Mouse (Mus musculus) heart, postnatal 36 days (tissue): Measurements from ENCODE around the gene Plin5. TPM values are rescaled to one million over a fixed set of nuclear protein-coding genes. Genes with fewer than 3 reads are reported as not detected.

Experiments used
- DNase-seq, 2 experiments: peaks; one replicate each; pipeline ENCODE4 v3.0.0; 2021 to 2022
- intact Hi-C: fragments of 180-260 bp; cut with DNase I; formaldehyde crosslinking; loops from one replicate; pipeline ENCODE4 v1.15.1; 2025
- total RNA-seq, 2 experiments: library from RNA; stranded (reverse); gene quantifications; 2 replicates each; pipeline ENCODE4 v1.2.3; 2021

Gene Plin5
- total RNA-seq, 2 experiments from 2014 or later = 171 to 183 TPM

DNA sequence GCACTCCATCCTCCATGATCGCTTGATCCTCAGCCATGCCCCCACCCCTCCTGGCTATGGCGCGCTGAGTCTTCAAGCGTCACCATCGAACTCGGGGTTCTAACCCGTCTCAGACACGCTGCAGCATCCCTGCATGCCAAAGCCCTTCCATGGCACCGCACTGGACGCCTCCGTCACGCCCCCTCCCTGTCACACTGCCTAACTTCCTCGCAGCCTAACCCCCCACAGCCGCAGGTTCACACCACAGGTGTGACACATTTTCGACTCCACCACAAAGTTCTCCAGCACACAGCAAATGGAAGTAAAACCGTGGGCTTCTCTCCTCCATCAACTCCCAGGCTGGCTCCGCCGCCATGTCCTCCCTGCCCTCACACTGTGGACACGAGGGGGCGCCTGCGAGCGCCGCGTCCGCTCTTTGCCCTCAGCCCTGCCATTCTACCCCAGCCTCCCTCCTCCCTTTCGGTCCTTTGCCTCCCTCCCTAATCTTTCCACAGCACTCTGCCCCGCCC, 17.1 kb upstream of the Plin5 start:
- intact Hi-C loops = loop anchor here (5.0 kb wide), 1 partner anchor 218 kb away; no protein-coding TSS in a partner anchor
- DNase-seq = peak; percentile 79 to 81

DNA sequence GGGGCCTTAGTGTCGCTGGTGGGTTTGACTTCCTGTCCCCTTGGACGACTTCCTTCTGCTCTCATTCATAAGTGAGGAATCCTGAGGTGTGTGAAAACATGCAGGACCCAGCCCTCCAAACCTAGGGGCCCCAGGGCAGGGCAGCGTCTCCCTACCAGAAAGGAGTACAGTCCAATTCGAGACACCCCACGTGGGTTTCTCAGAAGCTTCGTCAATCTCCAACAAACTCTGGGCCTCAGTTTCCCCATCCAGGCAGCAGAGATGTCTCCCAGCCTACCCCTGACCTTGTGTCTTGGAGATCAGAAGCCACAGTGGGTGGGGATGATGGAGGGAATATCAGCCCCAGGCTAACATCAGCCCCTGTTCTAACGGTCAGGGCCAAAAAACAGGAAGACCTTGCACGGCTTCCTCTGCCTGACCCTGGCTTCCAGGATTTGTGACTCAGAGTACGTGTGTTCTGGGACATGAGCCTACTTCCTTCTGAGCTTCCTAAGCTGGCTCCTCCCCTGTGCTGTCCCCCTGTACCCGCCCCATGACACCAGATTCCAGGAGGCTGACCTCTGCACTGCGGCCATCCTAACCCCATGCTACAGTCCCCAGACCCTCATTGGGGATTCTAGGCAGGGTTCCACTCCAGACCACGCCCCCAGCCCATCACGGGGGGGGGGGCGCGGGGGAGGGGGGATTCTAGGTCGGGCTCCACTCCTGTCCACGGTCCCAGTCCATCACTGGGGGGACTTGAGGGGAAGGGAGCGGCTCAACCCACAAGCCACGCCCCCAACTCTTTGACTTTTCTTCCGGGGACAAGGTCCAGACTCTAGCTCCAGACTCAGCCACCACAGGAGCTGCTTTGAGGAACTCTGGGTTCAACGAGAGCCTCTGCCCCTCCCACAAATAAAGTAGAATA, 16.3 kb upstream of the Plin5 start:
- peak; percentile 72 to 83 for DNase-seq
- intact Hi-C loops = loop anchor here (1.0 to 5.0 kb wide), 2 partner anchors 26 to 219 kb away; no protein-coding TSS in a partner anchor

DNA sequence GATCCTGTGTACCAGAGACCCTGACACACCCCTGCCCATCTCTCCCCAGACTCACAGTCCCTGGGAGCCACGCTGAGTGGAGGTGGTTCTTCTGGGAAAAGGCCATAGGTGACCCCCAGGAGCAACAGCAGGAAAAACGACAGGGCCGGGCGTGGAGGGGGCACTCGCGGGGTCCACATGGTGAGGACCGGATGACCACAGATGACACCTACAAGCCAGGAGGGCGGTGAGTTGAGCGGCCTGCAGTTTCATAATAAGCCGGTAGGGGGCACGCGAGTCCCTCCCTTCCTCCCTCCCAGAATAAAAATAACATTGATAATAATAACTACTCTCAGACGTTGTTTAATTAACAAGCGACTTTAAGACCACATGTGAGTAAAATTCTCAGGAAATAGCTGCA, 15.3 kb upstream of the Plin5 start:
- intact Hi-C loops = loop anchor here (1.0 to 5.0 kb wide), 3 partner anchors 27 to 220 kb away; no protein-coding TSS in a partner anchor

DNA sequence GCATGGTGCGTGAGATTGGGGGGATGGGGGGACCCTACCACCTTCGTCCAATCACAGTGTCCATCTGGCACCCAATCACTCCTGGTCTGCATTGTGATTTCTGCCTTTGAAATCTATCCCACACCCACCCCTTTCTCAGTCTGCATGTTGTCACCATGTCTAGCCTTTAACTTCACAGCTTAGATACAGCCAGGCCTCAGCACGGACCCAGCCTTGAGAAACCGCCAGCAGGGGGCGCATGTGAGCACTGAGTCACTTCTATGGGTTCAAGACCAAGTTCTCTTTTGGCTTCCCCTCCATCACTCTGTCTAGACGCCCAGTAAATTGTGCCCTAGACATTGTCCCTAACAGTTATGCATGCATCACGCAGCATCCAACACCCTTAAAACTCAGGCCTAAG, 14.4 kb upstream of the Plin5 start:
- intact Hi-C loops = loop anchor here (1.0 to 5.0 kb wide), 2 partner anchors 123 to 220 kb away; no protein-coding TSS in a partner anchor
- DNase-seq = peak; percentile 70 to 82

More for the DNA sequence above, 15.3 kb upstream of the Plin5 start:
- peak; percentile 80 to 83 for DNase-seq

DNA sequence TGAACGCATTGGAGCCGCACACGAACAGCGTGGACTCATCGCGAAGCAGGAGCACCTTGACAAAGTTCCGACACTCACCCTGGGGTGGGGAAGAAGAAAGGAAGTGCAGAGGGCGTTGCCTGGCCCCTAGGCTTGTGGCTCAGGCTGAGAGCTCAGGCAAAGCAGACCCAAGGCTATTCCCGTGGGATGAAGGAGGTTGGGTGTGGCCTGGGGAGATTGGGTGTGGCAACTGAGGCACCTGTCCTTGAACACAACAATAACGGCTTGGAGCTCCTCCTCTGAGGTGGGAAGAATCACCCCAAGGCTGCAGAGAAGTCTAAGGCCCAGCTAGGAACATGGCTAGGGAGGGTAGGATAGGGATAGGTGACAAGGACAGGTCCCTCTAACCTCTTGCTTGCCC, 13.7 kb upstream of the Plin5 start:
- no peak for DNase-seq
- intact Hi-C loops = loop anchor here (5.0 kb wide), 1 partner anchor 221 kb away; no protein-coding TSS in a partner anchor

DNA sequence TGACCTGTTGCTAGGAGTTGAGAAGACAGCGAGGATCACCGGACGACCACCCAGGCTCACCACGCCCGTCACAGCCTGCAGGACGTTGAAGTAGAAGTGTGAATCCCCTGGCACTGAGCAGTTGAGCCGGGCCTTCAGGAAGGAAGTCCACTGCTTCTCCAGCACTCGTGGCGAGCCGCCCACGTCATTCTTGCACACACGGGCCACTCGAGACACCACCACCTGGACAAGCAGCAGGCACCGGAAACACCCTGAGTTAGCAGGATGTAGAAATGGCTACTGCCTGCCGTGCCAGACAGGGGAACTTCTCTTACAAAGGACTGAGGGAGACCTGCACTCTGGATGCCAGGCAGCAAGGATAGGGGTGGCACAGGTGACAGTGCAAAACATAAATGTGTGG, 10.8 kb upstream of the Plin5 start:
- intact Hi-C loops = no loop called here
- no peak for DNase-seq

DNA sequence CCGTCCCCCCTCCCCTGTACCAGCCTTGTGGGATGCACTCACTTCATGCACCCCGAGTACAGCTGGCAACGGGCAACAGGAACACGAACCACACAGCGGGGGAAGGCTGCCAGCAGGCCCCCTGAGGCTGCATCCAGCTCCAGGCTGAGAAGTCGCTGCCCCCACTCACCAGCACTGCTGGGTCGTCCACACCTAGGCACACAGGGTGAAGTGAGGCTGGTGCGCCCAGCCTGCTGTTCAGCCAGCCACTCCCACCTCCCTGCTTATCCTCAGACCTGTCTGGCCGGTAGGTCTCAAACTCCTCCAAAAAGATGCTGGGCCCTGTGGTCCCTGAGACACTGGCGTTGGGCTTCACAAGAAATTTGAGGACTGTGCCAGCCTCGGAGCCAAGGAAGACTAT, 8.8 kb upstream of the Plin5 start:
- DNase-seq = no peak
- intact Hi-C loops = no loop called here

DNA sequence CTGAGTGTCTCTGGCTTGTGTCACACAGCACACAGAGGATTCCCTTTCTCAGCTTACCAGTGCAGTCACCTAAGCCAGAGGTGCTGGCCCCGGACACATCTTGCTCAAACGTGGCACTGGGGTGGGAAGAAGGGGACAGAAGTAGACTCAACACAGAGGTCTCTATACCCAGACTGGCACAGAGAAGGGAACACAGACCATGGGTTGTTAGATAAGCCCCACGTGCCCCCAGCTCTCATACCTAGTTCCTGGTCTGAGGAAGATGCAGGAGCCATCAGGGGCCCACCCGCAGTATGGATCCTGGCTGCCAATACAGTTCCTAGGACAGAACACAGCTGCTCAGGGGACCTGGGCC, 7.9 kb upstream of the Plin5 start:
- DNase-seq = no peak
- intact Hi-C loops = no loop called here

DNA sequence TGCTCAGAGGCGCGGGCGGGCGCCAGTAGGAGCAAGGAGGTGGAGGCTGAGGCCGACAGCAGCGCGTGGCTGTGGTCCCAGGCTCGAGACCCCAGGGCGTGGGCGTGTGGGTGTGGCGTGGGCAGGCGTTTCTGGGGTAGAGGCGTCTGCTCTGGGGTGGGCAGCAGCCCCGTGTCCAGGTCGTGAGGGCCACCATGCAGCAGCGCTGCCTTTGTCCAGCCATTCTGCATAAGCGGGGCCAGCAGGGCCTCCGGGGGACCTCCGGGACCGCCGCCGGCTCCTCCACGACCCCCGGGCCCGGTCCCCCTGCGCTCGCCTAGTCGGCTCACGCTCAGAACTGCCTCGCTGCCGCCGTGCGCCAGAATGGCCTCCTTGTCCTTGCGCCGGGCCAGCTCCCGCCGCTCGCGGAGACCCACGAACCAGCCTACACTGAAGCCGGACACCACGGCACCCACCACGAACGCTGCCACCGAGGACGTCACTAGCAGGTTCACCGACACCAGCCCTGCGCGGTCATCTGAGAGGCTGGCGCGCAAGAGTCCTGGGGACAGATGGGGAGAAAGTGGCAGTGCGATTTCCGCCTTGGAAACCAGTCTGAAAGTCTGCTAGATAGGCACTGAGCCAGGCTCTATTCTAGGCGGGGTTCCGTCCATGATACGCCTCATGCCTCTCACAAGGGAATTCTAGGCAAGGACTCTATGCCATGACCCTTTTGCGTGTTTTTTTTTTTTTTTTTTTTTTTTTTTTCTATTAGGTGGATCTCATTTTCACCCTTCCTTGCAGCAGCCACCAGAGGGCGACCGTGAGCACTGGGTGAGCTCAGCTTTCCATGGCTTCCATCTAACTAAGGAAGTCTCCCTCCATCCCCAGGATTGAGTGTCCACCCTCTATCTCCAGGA, 7.2 kb upstream of the Plin5 start:
- intact Hi-C loops = no loop called here
- peak; percentile 64 to 73 for DNase-seq

DNA sequence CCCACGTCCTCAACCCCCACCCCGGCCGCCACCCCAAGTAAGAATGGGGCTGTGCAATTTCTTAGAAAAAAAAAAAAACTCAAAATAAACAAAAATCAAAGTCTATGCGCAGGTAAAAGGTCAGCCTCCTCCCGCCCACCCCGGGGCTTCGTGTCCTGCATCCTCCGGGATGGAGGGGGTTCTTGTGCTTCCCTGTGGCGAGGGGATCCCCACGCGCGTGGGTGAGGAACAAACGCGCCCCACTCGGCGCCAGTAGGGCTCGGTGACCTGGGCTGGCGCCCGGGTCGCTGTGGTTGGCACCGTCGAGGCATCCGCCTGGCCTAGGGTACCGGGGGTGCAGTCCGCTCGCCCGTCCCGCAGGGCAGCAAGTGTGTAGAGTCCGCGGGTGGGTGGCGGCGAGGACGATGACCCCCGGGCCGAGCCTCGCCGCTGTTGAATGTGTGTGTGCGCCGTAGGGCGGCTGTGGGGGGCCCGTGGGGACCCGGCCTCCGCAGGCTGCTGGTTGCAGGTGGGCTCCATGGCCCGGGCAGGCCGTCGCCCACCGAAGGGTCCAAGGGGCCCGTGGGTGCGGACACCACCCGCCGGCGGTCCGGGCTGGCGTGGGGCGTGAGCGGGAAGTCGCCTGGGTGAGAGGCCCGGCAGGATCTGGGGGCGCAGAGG, 6.4 kb upstream of the Plin5 start:
- intact Hi-C loops = no loop called here

DNA sequence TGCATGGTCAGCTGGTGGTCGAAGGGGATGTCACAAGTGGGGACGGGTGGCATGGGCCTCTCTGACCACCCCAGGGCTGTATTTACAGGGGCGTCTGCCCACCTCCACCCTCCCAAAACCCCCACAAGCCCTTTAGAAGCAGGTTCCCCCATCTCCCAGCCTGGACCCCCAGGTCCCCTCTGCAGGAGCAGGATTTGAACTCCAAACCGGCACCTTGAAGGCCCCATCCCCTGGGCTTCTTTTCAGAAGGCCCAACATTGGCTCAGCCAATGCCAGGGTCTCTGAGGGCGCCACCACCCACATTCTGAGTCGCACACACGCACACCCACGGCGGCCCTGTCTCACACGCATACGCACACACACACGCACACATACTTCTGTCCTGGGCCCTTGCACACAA, 5.8 kb upstream of the Plin5 start:
- intact Hi-C loops = no loop called here
- DNase-seq = peak in 1 of 2 experiments; percentile 3

More for the DNA sequence above, 6.4 kb upstream of the Plin5 start:
- peak in 1 of 2 experiments; percentile 12 for DNase-seq

DNA sequence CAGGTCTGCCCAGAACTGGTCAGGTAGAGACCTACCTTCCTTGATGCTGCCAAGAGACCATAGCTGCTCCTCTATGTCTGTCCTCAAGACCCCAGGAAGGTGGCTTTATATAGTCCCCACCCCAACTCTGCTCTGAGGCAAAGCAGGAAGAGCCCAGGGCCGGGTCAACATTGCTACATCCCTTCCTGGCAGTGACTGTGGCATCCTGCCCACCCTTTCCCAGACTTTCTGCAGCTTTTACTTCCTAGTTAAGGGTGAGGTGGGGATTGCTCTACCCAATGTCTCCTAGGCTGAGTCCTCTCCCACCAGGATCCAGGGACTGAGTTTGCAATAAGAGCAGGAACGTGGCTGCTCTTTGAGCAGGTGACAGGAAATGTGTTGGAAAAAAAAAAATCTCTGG, 4.4 kb upstream of the Plin5 start, which contains the start of gene Lrg1:
Lrg1 (minus strand) TSS at position 176 of the 400 bp plus-strand sequence.
- intact Hi-C loops = no loop called here
- DNase-seq = no peak

DNA sequence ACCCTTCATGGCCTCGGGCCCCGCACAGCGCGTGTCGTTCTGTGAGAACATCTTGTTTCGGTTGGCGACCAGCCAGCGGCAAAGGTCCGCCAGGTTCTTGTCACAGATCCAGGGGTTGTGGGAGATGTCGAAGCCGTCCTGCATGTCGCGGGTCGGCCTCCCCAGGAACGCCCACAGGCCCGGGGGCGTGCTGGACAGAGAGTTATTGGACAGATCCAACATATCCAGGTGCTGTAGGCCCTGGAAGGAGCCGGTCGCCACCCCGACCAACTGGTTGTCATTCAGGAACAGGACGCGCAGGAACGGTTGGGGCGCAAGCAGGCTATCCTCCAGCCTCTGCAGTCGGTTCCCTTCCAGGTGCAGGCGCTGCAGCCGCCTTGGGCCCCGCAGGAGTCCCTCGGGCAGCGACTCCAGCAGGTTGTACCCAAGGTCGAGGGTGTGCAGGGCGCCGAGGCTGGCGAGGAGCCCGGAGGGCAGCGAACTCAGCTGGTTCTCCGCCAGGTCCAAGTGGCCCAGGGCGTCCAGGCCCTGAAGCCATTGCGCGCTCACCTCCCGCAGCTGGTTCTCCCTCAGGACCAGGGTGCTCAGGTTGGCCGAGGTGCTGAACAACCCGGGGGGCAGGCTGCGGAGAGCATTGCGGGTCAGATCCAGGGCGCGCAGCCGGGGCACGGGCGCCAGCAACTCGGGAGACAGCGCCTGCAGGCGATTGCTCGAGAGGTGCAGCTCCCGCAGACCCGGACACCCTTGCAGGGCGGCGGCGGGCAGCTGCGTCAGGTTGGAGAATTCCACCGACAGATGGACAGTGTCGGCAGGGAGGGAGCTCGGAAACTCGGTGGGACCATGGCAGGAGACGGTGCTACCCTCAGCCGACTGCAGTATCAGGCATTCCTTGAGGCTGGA, 2.8 kb upstream of the Plin5 start:
- intact Hi-C loops = no loop called here
- DNase-seq = peak; percentile 73 to 77

DNA sequence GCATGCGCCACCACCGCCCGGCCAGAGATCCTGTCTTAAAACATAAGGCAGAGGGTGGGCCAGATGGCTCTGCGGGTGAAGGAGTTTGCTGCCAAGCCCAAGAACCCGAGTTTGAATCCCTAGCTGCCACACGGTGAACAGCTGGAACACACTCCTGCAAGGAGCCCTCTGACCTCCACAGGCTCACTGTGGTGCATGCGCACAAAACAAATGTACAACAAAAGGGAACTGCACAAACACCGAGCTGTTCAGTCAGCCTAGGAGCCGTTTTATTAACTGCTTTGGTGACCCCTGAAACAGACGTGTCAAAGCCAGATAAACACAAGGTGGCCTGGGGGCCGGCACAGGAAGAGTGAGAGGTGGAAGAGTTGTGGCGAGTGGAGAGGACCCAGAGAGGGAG, 2.0 kb upstream of the Plin5 start:
- intact Hi-C loops = no loop called here

DNA sequence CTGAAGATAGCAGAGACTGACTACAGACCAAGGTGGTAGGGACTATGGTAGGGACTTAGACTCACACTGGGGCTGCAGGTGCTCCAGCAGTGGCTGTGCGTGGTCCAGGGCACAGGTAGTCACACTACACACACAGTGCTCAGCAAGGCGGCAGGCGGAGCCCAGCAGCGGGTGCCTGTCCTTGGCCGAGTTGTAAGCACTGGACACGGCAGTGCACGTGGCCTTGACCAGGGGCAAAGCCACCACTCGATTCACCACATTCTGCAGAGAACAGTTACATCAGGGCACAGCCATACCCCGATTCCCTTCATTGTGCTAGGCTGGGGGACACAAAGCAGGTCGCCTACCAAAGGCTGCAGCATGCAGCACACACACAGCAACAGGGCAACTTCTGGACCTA, 1.2 kb downstream of the Plin5 start:
- DNase-seq = no peak
- intact Hi-C loops = no loop called here

More for the DNA sequence above, 2.0 kb upstream of the Plin5 start:
- DNase-seq = no peak

DNA sequence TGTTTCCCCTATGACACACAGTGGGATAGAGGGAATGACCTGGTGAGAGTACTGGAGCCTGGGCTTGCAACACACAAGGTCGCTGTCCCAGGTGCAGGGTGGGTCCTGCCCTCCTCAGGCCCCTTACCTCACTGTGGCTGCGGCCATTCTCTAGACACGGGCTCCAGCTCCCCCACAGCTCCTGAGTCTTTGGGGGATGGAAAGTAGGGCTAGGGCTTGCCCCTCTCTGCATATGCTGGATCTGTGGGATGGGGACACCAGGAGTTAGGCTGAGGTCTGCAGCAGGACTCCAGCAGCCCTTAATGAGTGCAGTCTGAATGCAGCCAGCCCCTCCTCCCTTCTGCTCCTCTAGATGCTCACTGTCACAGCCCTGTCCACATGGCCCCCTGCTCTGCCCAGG, 4.7 kb downstream of the Plin5 start:
- intact Hi-C loops = loop anchor here (5.0 kb wide), 1 partner anchor 145 kb away; the partner anchor contains the start of gene Fem1a
- no peak for DNase-seq

DNA sequence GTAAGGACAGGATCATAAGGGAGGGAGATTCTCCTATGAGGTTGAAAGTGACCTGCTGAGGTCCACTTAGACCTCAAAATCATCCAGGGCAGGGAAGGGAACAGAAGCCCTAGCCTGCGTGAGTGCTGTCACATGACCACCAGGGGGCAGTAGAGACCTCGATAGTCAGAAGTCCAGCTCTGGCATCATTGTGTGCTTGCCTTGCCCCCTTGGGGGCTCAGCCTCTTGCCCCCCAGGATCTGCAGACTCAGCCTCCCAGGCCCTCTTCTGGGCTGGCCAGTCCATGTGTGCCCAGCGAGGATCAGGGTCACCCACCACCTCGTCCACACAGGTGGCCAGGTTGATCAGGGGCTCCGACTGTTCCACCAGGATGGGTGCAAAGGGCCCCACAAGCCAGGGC, 5.5 kb downstream of the Plin5 start:
- peak; percentile 70 to 73 for DNase-seq
- intact Hi-C loops = loop anchor here (5.0 kb wide), 1 partner anchor 145 kb away; the partner anchor contains the start of gene Fem1a

DNA sequence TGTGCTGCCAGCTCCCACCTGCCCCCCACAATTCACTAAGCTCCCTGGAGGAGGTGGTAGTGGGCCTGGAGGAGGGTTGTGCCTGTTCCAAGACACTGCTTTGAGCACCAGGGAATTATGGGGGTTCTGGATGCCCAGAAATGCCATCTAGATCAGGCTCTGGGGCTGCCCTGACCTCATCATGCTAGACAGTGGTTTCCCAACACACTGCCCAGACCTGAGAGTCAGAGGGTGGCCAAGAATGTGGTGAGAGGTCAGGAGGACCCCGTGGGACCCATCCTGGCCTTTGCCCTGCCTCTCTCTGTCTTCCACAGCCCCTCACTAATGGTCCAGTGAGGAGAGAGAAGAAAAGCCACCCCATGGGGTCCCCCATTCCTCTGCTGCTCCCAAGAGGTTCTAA, 6.4 kb downstream of the Plin5 start:
- intact Hi-C loops = loop anchor here (5.0 kb wide), 1 partner anchor 146 kb away; the partner anchor contains the start of gene Fem1a
- no peak for DNase-seq

DNA sequence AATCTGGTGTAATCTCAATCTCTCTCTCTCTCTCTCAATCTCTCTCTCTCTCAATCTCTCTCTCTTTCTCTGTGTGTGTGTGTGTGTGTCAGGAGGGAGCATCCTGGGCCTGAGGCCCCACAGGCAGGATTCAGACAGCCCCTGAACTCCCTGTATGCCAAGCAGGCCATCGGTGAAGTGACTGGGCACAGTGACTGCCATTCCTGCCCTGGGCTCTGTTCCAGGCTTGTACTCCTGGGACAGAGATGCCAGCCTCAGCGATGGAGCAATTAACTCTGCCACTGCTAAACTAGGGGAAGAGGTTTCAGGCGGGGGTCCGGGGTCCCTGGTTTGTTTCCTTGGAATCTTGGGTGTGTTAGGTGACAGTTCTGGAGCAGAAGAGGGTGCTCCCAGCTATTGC, 6.8 kb downstream of the Plin5 start:
- peak; percentile 54 to 63 for DNase-seq
- intact Hi-C loops = loop anchor here (5.0 kb wide), 1 partner anchor 147 kb away; the partner anchor contains the start of gene Fem1a
